Mouse (Mus musculus) mouse embryonic stem cell (cell line): Measurements from ENCODE around the gene Fas.

ENCODE experiments used
- in situ Hi-C, 2 experiments: fragments of 300-500 bp; cut with MboI; formaldehyde crosslinking; loops; 1 replicate in 1 of 2; 3 replicates in 1 of 2; pipeline ENCODE4 v1.14.3; 2019 to 2020; ENCODE audit warnings: low sequenced_read_pairs in 2 of 2, low pct_unique_long_range_greater_than_20kb in 1 of 2, mixed read lengths in 1 of 2; ENCODE audit not compliant: unreplicated experiment in 1 of 2

The Fas gene

GRCm38 (mm10) chr19:34312151-34312728 is 21.8 kb downstream of the Fas start:
- in situ Hi-C loops = no loop called here

- in situ Hi-C loops = loop anchor here in 1 of 2 experiments (25.0 kb wide), 1 partner anchor 334 kb away; no protein-coding TSS in a partner anchor
Observed at GRCm38 (mm10) chr19:34328051-34328450, 37.6 kb downstream of the Fas start.

- in situ Hi-C loops = loop anchor here in 1 of 2 experiments (25.0 kb wide), 1 partner anchor 328 kb away; no protein-coding TSS in a partner anchor
Observed at GRCm38 (mm10) chr19:34334300-34334699, 43.8 kb downstream of the Fas start.

- in situ Hi-C loops = loop anchor here in 1 of 2 experiments (25.0 kb wide), 1 partner anchor 318 kb away; no protein-coding TSS in a partner anchor
Observed at GRCm38 (mm10) chr19:34344702-34345101, 54.2 kb downstream of the Fas start.

- in situ Hi-C loops = loop anchor here in 1 of 2 experiments (25.0 kb wide), 1 partner anchor 317 kb away; no protein-coding TSS in a partner anchor
Observed at GRCm38 (mm10) chr19:34345616-34346267, 55.3 kb downstream of the Fas start.

- in situ Hi-C loops = no loop called here
Observed at GRCm38 (mm10) chr19:34353291-34353805, 62.9 kb downstream of the Fas start.

GRCm38 (mm10) chr19:34362639-34363038 is 72.2 kb downstream of the Fas start:
- in situ Hi-C loops = no loop called here

- in situ Hi-C loops = no loop called here
Observed at GRCm38 (mm10) chr19:34369551-34369950, 79.1 kb downstream of the Fas start.

- in situ Hi-C loops = no loop called here
Observed at GRCm38 (mm10) chr19:34370397-34370796, 79.9 kb downstream of the Fas start.
